Mouse (Mus musculus): ENCODE measurements at regions not wholly inside any gene's neighbourhood (a gene's known extent, or its start where the extent isn't known, plus 50 kb on each side); places are given as distances from the start of the nearest gene placed in this dataset.

GRCm38 (mm10) chr11:114335950-114336838 lies 269.3 kb upstream of the Sdk2 start:
- in situ Hi-C loops (cut with MboI; ENCODE audit: low sequenced_read_pairs in 2 of 2, unreplicated experiment in 2 of 2): no loop called here
- H3K9ac ChIP-seq (ENCODE audit: insufficient read depth, low read depth, low read length, poor library complexity, severe bottlenecking): no peak overlapping the region

DNA sequence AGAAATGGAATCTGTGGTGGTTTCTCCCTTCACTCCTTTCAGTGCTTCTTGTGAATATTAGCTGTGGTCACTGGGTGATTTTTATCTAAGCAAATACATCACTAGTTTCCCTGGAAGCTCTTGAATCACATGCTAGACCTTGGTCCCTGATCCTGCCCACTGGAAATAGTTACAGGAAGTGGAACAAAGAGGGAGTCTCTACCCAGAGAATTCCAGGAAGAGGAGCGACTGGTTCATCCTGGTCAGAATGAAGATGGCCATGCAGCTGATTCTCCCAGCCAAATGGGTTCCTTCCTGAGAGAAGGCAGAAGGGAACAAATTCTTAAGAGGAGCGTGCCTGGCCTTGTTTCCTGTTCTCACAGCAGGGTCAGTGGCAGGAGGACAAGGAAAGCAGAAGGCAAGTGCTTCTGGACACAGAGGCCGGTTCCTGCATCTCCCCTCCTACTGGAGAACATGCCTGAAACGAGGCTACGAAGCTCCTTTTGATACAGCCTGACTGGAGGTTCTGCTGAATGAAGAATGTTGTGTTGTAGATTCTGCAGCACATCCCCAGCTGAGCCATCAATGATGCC lies 264.8 kb upstream of the Sdk2 start:
- no peaks in the 10 kb centered on the region for H3K9me3 ChIP-seq (ENCODE audit: control insufficient read depth, insufficient read depth, low read depth, low read length)
- DNase-seq (ENCODE audit: low read depth, low spot score): no peak
- H3K4me3 ChIP-seq (ENCODE audit: insufficient read depth in 1 of 2, low read depth in 1 of 2, low read length in 2 of 2, poor library complexity in 1 of 2, severe bottlenecking in 1 of 2): no peak overlapping the region
- H3K36me3 ChIP-seq (ENCODE audit: control insufficient read depth, insufficient read depth, low read length, poor library complexity, severe bottlenecking): no peaks in the 10 kb centered on the region
- no peak overlapping the region for H3K27ac ChIP-seq (ENCODE audit: insufficient read depth, low read depth, low read length, poor library complexity, severe bottlenecking)
- in situ Hi-C loops (cut with MboI; ENCODE audit: low sequenced_read_pairs in 2 of 2, unreplicated experiment in 2 of 2): no loop called here
- H3K4me1 ChIP-seq (ENCODE audit: control insufficient read depth in 2 of 2, insufficient read depth in 2 of 2, low read length in 2 of 2, poor library complexity in 1 of 2): peaks cover 0 to 6% of the 10 kb centered on the region in 2 experiments; a peak in 2 of 4 replicates
- no peak for TF ChIP-seq MAFK (IDR thresholded peaks at IDR 0.05; ENCODE audit: insufficient read depth, low read depth, low read length)
- TF ChIP-seq CHD2 (IDR thresholded peaks at IDR 0.05; ENCODE audit: low read depth, low read length): no peak
- no peak for TF ChIP-seq ZC3H11A (IDR thresholded peaks at IDR 0.05; ENCODE audit: borderline replicate concordance, low read depth, low read length)
- TF ChIP-seq HCFC1 (IDR thresholded peaks at IDR 0.05; ENCODE audit: borderline replicate concordance, insufficient read depth, low read length): no peak
- H3K9ac ChIP-seq (ENCODE audit: insufficient read depth, low read depth, low read length, poor library complexity, severe bottlenecking): no peak overlapping the region

More at GRCm38 (mm10) chr11:114335950-114336838, 269.3 kb upstream of the Sdk2 start:
- H3K9me3 ChIP-seq (ENCODE audit: control insufficient read depth, insufficient read depth, low read depth, low read length): no peaks in the 10 kb centered on the region
- H3K36me3 ChIP-seq (ENCODE audit: control insufficient read depth, insufficient read depth, low read length, poor library complexity, severe bottlenecking): no peaks in the 10 kb centered on the region
- peaks cover 0 to 6% of the 10 kb centered on the region in 2 experiments; a peak in 2 of 4 replicates for H3K4me1 ChIP-seq (ENCODE audit: control insufficient read depth in 2 of 2, insufficient read depth in 2 of 2, low read length in 2 of 2, poor library complexity in 1 of 2)
- H3K27ac ChIP-seq (ENCODE audit: insufficient read depth, low read depth, low read length, poor library complexity, severe bottlenecking): no peak overlapping the region
- DNase-seq (ENCODE audit: low read depth, low spot score): no peak
- no peak overlapping the region for H3K4me3 ChIP-seq (ENCODE audit: insufficient read depth in 1 of 2, low read depth in 1 of 2, low read length in 2 of 2, poor library complexity in 1 of 2, severe bottlenecking in 1 of 2)
- TF ChIP-seq ZC3H11A (IDR thresholded peaks at IDR 0.05; ENCODE audit: borderline replicate concordance, low read depth, low read length) (no peak), HCFC1 (IDR thresholded peaks at IDR 0.05; ENCODE audit: borderline replicate concordance, insufficient read depth, low read length) (no peak), MAFK (IDR thresholded peaks at IDR 0.05; ENCODE audit: insufficient read depth, low read depth, low read length) (no peak), ZNF384 (IDR thresholded peaks at IDR 0.05; ENCODE audit: low read depth, low read length) (no peak), CHD2 (IDR thresholded peaks at IDR 0.05; ENCODE audit: low read depth, low read length) (no peak)

GRCm38 (mm10) chr11:114330316-114330715 lies 263.5 kb upstream of the Sdk2 start:
- Histone ChIP-seq H3K4me3 (ENCODE audit: insufficient read depth in 1 of 2, low read depth in 1 of 2, low read length in 2 of 2, poor library complexity in 1 of 2, severe bottlenecking in 1 of 2) (no peak overlapping the region), H3K9ac (ENCODE audit: insufficient read depth, low read depth, low read length, poor library complexity, severe bottlenecking) (no peak overlapping the region), H3K9me3 (ENCODE audit: control insufficient read depth, insufficient read depth, low read depth, low read length) (no peaks in the 10 kb centered on the region), H3K36me3 (ENCODE audit: control insufficient read depth, insufficient read depth, low read length, poor library complexity, severe bottlenecking) (no peaks in the 10 kb centered on the region), H3K27ac (ENCODE audit: insufficient read depth, low read depth, low read length, poor library complexity, severe bottlenecking) (no peak overlapping the region), H3K4me1 (ENCODE audit: control insufficient read depth in 2 of 2, insufficient read depth in 2 of 2, low read length in 2 of 2, poor library complexity in 1 of 2) (no peaks in the 10 kb centered on the region)
- TF ChIP-seq ZC3H11A (IDR thresholded peaks at IDR 0.05; ENCODE audit: borderline replicate concordance, low read depth, low read length): no peak
- TF ChIP-seq CHD2 (IDR thresholded peaks at IDR 0.05; ENCODE audit: low read depth, low read length): no peak
- no peak for TF ChIP-seq ZNF384 (IDR thresholded peaks at IDR 0.05; ENCODE audit: low read depth, low read length)
- no peak for TF ChIP-seq HCFC1 (IDR thresholded peaks at IDR 0.05; ENCODE audit: borderline replicate concordance, insufficient read depth, low read length)
- TF ChIP-seq MAFK (IDR thresholded peaks at IDR 0.05; ENCODE audit: insufficient read depth, low read depth, low read length): no peak
- no peak for DNase-seq (ENCODE audit: low read depth, low spot score)
- in situ Hi-C loops (cut with MboI; ENCODE audit: low sequenced_read_pairs in 2 of 2, unreplicated experiment in 2 of 2): no loop called here

DNA sequence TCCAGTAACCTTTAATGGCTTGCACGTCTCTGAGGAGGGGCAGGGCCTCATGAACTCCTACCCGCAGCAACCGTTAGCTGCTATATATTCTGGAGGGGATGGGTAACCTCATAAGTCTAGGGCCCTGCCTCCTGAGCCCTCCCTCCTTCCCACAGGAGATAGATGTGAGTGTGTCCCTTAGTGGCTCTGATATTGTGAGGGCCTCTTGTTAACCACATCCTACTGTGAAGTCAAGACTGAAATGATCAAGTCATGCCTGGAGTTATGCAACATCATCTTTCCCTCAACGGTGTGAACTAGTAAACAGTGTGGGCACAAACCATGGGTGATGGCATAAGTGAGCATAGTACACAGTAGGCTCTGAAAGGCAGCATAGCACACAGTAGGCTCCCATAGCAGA lies 255.8 kb upstream of the Sdk2 start:
- no peaks in the 10 kb centered on the region for H3K36me3 ChIP-seq (ENCODE audit: control insufficient read depth, insufficient read depth, low read length, poor library complexity, severe bottlenecking)
- H3K4me1 ChIP-seq (ENCODE audit: control insufficient read depth in 2 of 2, insufficient read depth in 2 of 2, low read length in 2 of 2, poor library complexity in 1 of 2): no peaks in the 10 kb centered on the region
- TF ChIP-seq ZNF384 (IDR thresholded peaks at IDR 0.05; ENCODE audit: low read depth, low read length) (no peak), ZC3H11A (IDR thresholded peaks at IDR 0.05; ENCODE audit: borderline replicate concordance, low read depth, low read length) (no peak), HCFC1 (IDR thresholded peaks at IDR 0.05; ENCODE audit: borderline replicate concordance, insufficient read depth, low read length) (no peak), CHD2 (IDR thresholded peaks at IDR 0.05; ENCODE audit: low read depth, low read length) (no peak), MAFK (IDR thresholded peaks at IDR 0.05; ENCODE audit: insufficient read depth, low read depth, low read length) (no peak)
- no peaks in the 10 kb centered on the region for H3K9me3 ChIP-seq (ENCODE audit: control insufficient read depth, insufficient read depth, low read depth, low read length)
- H3K9ac ChIP-seq (ENCODE audit: insufficient read depth, low read depth, low read length, poor library complexity, severe bottlenecking): no peak overlapping the region
- DNase-seq (ENCODE audit: low read depth, low spot score): no peak
- no peak overlapping the region for H3K27ac ChIP-seq (ENCODE audit: insufficient read depth, low read depth, low read length, poor library complexity, severe bottlenecking)
- in situ Hi-C loops (cut with MboI; ENCODE audit: low sequenced_read_pairs in 2 of 2, unreplicated experiment in 2 of 2): no loop called here
- no peak overlapping the region for H3K4me3 ChIP-seq (ENCODE audit: insufficient read depth in 1 of 2, low read depth in 1 of 2, low read length in 2 of 2, poor library complexity in 1 of 2, severe bottlenecking in 1 of 2)

Data from ES-E14 (cell line).